Mouse (Mus musculus) stomach, embryonic 16.5 days (tissue): ENCODE measurements around the gene Gphn. TPM values are rescaled to one million over a fixed set of nuclear protein-coding genes. Genes with fewer than 3 reads are reported as not detected.
"Not testable (repeated sequence)": the region's sequence is repeated elsewhere in the genome, so short reads cannot be mapped to it uniquely, and the experiment has no call there.

Source experiments
- ATAC-seq: fragments of 200-750 bp; cut with Nextera tagmentation; 2 replicates; pipeline ENCODE4 v1.8.0; 2017; ENCODE audit warnings: moderate number of reproducible peaks, moderate TSS enrichment; ENCODE audit not compliant: insufficient read depth, low FRiP score
- H3K27ac ChIP-seq: fragments of 300-500 bp; sonication (generic); 2 replicates; pipeline ENCODE4 v1.5.1; 2014; ENCODE audit warnings: low read length
- H3K27me3 ChIP-seq: fragments of 300-500 bp; sonication (generic); 2 replicates; pipeline ENCODE4 v1.6.1; 2014; ENCODE audit warnings: low read length, control low read depth, mixed read lengths; ENCODE audit not compliant: control insufficient read depth, insufficient read depth
- H3K36me3 ChIP-seq: fragments of 300-500 bp; sonication (generic); 2 replicates; pipeline ENCODE4 v1.6.1; 2014; ENCODE audit warnings: low read length; ENCODE audit not compliant: control insufficient read depth, insufficient read depth
- H3K4me1 ChIP-seq: fragments of 300-500 bp; sonication (generic); 2 replicates; pipeline ENCODE4 v1.6.1; 2014; ENCODE audit warnings: low read length, control low read depth, mixed read lengths; ENCODE audit not compliant: control insufficient read depth, insufficient read depth
- H3K4me2 ChIP-seq: fragments of 300-500 bp; sonication (generic); 2 replicates; pipeline ENCODE4 v1.6.1; 2014; ENCODE audit warnings: low read depth, low read length, mixed read lengths
- H3K4me3 ChIP-seq: fragments of 300-500 bp; sonication (generic); replicated peaks from 2 replicates; pipeline ENCODE4 v1.5.1; 2014; ENCODE audit warnings: mild to moderate bottlenecking, low read length
- H3K9ac ChIP-seq: fragments of 300-500 bp; sonication (generic); 2 replicates; pipeline ENCODE4 v1.6.1; 2014; ENCODE audit warnings: low read length
- H3K9me3 ChIP-seq: fragments of 300-500 bp; sonication (generic); replicated peaks from 2 replicates; pipeline ENCODE4 v1.6.1; 2016; ENCODE audit warnings: low read length, control low read depth; ENCODE audit not compliant: control insufficient read depth
- WGBS: fragments of 180-500 bp; shearing (Covaris S2); extraction: QIAGEN DNeasy Blood & Tissue Kit; methylation state at CpG from one replicate; pipeline ENCODE4 v1.1.7; 2014; 5-methylcytosine and 5-hydroxymethylcytosine counted together
- polyA plus RNA-seq: library from polyadenylated mRNA; unstranded; fragments of >200 nt; fragmentation: Nextera tagmentation; extraction: Ambion mirVana; gene quantifications from 2 replicates; pipeline ENCODE4 v1.2.1, GENCODE M21; 2015

Gphn gene
- polyA plus RNA-seq, 1 experiment from 2014 or later, result 18.3 TPM

GRCm38 (mm10) chr12:78298824-78299398 is 72.7 kb downstream of the Gphn start:
- ATAC-seq, result no peak
- 88% methylated on average over 1 of the region's 1 CpGs for WGBS

GRCm38 (mm10) chr12:78315106-78315505 is 88.9 kb downstream of the Gphn start:
- no peaks in the 10 kb centered on the region for H3K4me1 ChIP-seq

More at GRCm38 (mm10) chr12:78298824-78299398, 72.7 kb downstream of the Gphn start:
- Histone ChIP-seq H3K9ac (no peak overlapping the region), H3K27ac (no peak overlapping the region), H3K4me3 (no peak overlapping the region), H3K36me3 (no peaks in the 10 kb centered on the region), H3K4me2 (no peak overlapping the region), H3K27me3 (no peaks in the 10 kb centered on the region), H3K9me3 (no peaks in the 10 kb centered on the region), H3K4me1 (no peaks in the 10 kb centered on the region)

GRCm38 (mm10) chr12:78327946-78328345 is 101.8 kb downstream of the Gphn start:
- H3K4me2 ChIP-seq, result no peak overlapping the region
- no peaks in the 10 kb centered on the region for H3K36me3 ChIP-seq
- ATAC-seq, result no peak
- no peaks in the 10 kb centered on the region for H3K9me3 ChIP-seq
- no peak overlapping the region for H3K4me3 ChIP-seq
- H3K4me1 ChIP-seq, result no peaks in the 10 kb centered on the region
- H3K27me3 ChIP-seq, result no peaks in the 10 kb centered on the region
- H3K27ac ChIP-seq, result no peak overlapping the region
- no peak overlapping the region for H3K9ac ChIP-seq
- WGBS, result 75% methylated on average over 4 of the region's 4 CpGs

More at GRCm38 (mm10) chr12:78315106-78315505, 88.9 kb downstream of the Gphn start:
- no peak for ATAC-seq
- H3K4me2 ChIP-seq, result no peak overlapping the region
- no peaks in the 10 kb centered on the region for H3K36me3 ChIP-seq
- H3K27me3 ChIP-seq, result no peaks in the 10 kb centered on the region
- H3K9me3 ChIP-seq, result no peaks in the 10 kb centered on the region
- H3K9ac ChIP-seq, result no peak overlapping the region
- no peak overlapping the region for H3K27ac ChIP-seq
- no peak overlapping the region for H3K4me3 ChIP-seq

GRCm38 (mm10) chr12:78332107-78332506 is 105.9 kb downstream of the Gphn start:
- H3K9me3 ChIP-seq, result no peaks in the 10 kb centered on the region
- H3K4me3 ChIP-seq, result no peak overlapping the region
- ATAC-seq, result no peak
- H3K36me3 ChIP-seq, result no peaks in the 10 kb centered on the region
- no peak overlapping the region for H3K27ac ChIP-seq
- H3K9ac ChIP-seq, result no peak overlapping the region
- no peak overlapping the region for H3K4me2 ChIP-seq
- no peaks in the 10 kb centered on the region for H3K4me1 ChIP-seq
- 57% methylated on average over 3 of the region's 3 CpGs for WGBS
- H3K27me3 ChIP-seq, result no peaks in the 10 kb centered on the region

GRCm38 (mm10) chr12:78356472-78356871 is 130.3 kb downstream of the Gphn start:
- no peak for ATAC-seq
- no peak overlapping the region for H3K27ac ChIP-seq
- no peaks in the 10 kb centered on the region for H3K36me3 ChIP-seq
- 68% methylated on average over 2 of the region's 2 CpGs for WGBS
- H3K9ac ChIP-seq, result no peak overlapping the region
- no peaks in the 10 kb centered on the region for H3K9me3 ChIP-seq
- no peak overlapping the region for H3K4me3 ChIP-seq
- no peak overlapping the region for H3K4me2 ChIP-seq
- no peaks in the 10 kb centered on the region for H3K27me3 ChIP-seq
- no peaks in the 10 kb centered on the region for H3K4me1 ChIP-seq

- Histone ChIP-seq H3K4me3 (no peak overlapping the region), H3K9ac (no peak overlapping the region), H3K4me2 (no peak overlapping the region), H3K4me1 (no peaks in the 10 kb centered on the region), H3K9me3 (no peaks in the 10 kb centered on the region), H3K36me3 (no peaks in the 10 kb centered on the region), H3K27ac (no peak overlapping the region), H3K27me3 (no peaks in the 10 kb centered on the region)
- ATAC-seq, result no peak
Measured at GRCm38 (mm10) chr12:78389267-78389666, 163.1 kb downstream of the Gphn start.

GRCm38 (mm10) chr12:78395297-78395696 is 169.1 kb downstream of the Gphn start:
- Histone ChIP-seq H3K4me1 (no peaks in the 10 kb centered on the region), H3K36me3 (no peaks in the 10 kb centered on the region), H3K9me3 (no peaks in the 10 kb centered on the region), H3K4me2 (no peak overlapping the region), H3K9ac (no peak overlapping the region), H3K27ac (no peak overlapping the region), H3K27me3 (no peaks in the 10 kb centered on the region), H3K4me3 (no peak overlapping the region)
- WGBS, result 93% methylated on average over 1 of the region's 1 CpGs
- no peak for ATAC-seq

- not testable (repeated sequence) for H3K9ac ChIP-seq, H3K9me3 ChIP-seq, H3K27me3 ChIP-seq, H3K4me2 ChIP-seq, H3K27ac ChIP-seq, ATAC-seq, H3K36me3 ChIP-seq, H3K4me3 ChIP-seq, H3K4me1 ChIP-seq
- 55% methylated on average over 6 of the region's 7 CpGs for WGBS
Measured at GRCm38 (mm10) chr12:78407518-78407917, 181.3 kb downstream of the Gphn start.

GRCm38 (mm10) chr12:78522176-78522575 is 296.0 kb downstream of the Gphn start:
- Histone ChIP-seq H3K4me1 (no peaks in the 10 kb centered on the region), H3K4me3 (no peak overlapping the region), H3K9ac (no peak overlapping the region), H3K36me3 (no peaks in the 10 kb centered on the region), H3K4me2 (no peak overlapping the region), H3K27ac (no peak overlapping the region), H3K27me3 (no peaks in the 10 kb centered on the region), H3K9me3 (no peaks in the 10 kb centered on the region)
- WGBS, result 39% methylated on average over 1 of the region's 1 CpGs
- no peak for ATAC-seq
